Mouse (Mus musculus) heart, postnatal 36 days (tissue): ENCODE data around the gene Map2. TPM values are rescaled to one million over a fixed set of nuclear protein-coding genes. Genes with fewer than 3 reads are reported as not detected.
A peak's percentile ranks its signal among the peaks of the same experiment; 100 is the strongest.

ENCODE experiments used
- DNase-seq, 2 experiments: peaks; one replicate each; pipeline ENCODE4 v3.0.0; 2021 to 2022
- intact Hi-C: fragments of 180-260 bp; cut with DNase I; formaldehyde crosslinking; loops from one replicate; pipeline ENCODE4 v1.15.1; 2025
- total RNA-seq, 2 experiments: library from RNA; stranded (reverse); gene quantifications; 2 replicates each; pipeline ENCODE4 v1.2.3; 2021

Map2 gene
- total RNA-seq, 2 experiments from 2014 or later, result 3.0 to 3.6 TPM

DNA sequence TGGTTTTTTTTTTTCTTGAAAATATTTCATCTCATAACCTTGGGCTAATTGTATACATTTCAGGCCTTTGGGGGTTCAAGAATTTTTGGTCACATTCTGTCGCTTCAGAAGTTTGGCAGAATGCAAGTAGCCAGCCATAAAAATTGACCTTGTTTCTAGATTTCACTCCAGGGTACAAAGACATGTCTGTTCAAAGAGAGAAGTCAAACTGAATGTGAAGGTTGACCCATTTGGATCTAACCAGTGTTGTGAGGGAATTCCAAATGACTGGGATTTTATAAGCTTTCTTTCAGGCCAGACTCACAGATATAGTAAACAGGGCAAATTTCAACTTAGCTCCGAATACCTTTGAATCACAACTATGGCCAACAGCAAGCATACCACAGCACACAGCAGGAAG lies 196.3 kb downstream of the Map2 start:
- intact Hi-C loops, result no loop called here

GRCm38 (mm10) chr1:66386321-66386720 lies 211.2 kb downstream of the Map2 start:
- intact Hi-C loops, result no loop called here
- DNase-seq, result no peak

More for the DNA sequence above, 196.3 kb downstream of the Map2 start:
- no peak for DNase-seq

DNA sequence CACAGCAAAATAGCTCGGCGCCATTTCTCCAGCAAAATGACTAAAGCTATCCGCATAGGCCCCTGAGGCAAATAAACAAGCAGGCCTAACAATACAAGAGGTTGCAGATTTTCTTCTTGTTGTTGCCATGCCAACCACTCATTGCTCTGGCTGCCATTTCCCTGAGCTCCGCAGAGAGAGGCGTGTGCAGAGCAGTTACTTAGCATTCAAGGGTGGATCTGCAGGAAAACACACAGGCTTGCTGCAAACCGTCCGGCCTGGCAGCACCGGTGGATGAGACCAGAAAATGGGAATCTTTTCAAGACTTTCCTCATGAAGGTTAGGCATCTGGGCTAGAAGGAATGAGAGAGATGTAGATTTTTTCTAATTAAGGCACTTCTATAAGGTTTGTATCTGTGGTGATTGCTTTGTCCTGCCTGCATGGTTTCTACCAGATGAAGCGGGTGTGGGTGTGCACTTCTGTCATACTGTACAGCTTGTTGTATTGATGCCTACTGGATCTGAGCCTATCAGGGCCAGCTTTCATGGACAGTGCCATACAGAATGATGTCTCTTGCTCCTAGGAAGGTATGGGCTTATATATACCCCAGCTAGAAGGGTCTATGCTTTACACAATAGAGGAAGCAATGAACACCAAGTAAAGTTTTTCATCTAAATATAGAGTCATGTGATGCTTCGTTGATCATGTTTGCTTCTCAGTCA lies 211.8 kb downstream of the Map2 start:
- no peak for DNase-seq
- intact Hi-C loops, result no loop called here

GRCm38 (mm10) chr1:66388561-66388960 lies 213.5 kb downstream of the Map2 start:
- intact Hi-C loops, result no loop called here

GRCm38 (mm10) chr1:66394944-66395637 lies 220.0 kb downstream of the Map2 start:
- intact Hi-C loops, result no loop called here
- DNase-seq, result no peak

More at GRCm38 (mm10) chr1:66388561-66388960, 213.5 kb downstream of the Map2 start:
- no peak for DNase-seq

DNA sequence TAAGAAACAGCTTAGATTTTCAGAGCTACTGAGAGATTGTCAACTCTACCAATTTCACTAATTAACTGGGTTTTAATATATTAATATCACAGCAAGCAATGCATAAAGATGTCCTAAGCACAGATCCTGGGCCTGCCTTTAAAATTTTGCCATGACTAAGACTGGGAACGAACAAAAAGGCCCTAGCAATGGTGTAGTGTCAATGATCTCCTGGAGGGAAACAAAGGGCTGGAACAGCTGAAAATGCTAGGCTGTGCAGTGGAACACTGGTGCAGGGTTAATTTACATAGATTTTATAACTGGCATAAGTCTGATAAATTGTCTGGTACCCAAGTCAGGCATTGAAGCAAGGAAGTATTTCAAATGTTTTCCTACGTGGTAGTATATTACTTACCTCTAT lies 220.8 kb downstream of the Map2 start:
- DNase-seq, result no peak
- intact Hi-C loops, result no loop called here

DNA sequence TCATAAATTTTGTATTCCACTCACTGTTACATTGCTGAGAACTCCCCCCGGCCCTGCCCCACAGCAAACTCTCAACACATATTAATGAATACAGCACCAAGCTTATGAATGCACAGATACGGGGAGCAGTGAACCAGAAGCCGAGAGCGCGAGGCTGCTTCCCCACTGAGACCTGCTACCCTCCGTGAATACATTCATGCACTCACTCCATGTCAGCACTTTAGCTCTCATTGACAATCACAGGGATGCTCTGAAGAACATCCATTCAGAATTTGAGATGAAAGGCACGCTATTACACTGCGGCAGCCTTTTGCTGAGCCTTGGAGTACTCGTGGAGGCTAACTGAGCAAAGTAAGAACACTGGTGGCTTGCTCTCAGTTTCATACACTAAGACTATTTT lies 226.8 kb downstream of the Map2 start:
- DNase-seq, result no peak
- intact Hi-C loops, result no loop called here

- no peak for DNase-seq
- intact Hi-C loops, result no loop called here
These were observed 232.3 kb downstream of the Map2 start for GRCm38 (mm10) chr1:66407270-66407967.

GRCm38 (mm10) chr1:66418360-66418759 lies 243.3 kb downstream of the Map2 start:
- intact Hi-C loops, result no loop called here

GRCm38 (mm10) chr1:66426073-66426472 lies 251.0 kb downstream of the Map2 start:
- no peak for DNase-seq
- intact Hi-C loops, result no loop called here

More at GRCm38 (mm10) chr1:66418360-66418759, 243.3 kb downstream of the Map2 start:
- no peak for DNase-seq

DNA sequence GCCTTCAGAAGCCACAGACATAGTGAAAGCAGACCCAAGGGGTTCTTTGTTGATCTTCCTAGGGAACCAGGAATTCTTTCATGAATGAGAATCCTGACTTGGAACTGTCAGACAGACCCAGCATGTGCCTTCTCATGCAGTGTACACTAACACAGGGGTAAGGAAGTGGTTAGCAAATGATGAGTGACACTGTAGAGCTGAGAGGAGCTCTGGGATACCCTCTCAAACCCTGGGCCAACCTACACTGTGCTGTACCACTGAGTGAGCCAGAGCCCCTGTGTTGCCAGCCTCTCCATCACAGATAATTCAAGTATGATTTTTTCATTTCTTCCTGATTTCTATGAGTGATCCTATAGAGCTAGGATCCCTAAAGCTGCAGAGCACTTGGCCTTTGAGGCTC lies 255.9 kb downstream of the Map2 start:
- intact Hi-C loops, result no loop called here
- DNase-seq, result no peak

- no peak for DNase-seq
- intact Hi-C loops, result no loop called here
These were observed 256.4 kb downstream of the Map2 start for GRCm38 (mm10) chr1:66431472-66431871.

DNA sequence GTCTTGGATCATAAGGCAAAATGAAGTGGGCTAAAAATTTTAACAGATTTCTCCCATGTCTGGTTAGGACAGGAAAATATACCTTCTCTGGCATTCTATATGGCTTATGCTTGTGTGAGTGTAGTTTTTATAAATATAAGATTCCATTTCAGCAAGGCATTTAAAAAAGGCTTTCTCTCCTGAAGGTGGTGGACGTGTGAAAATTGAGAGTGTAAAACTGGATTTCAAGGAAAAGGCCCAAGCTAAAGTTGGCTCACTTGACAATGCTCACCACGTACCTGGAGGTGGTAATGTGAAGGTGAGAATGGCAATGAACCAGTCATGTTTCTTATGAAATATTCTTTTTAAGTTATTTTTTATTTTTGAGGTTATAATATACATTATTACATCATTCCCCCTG lies 263.0 kb downstream of the Map2 start:
- no peak for DNase-seq
- intact Hi-C loops, result no loop called here

DNA sequence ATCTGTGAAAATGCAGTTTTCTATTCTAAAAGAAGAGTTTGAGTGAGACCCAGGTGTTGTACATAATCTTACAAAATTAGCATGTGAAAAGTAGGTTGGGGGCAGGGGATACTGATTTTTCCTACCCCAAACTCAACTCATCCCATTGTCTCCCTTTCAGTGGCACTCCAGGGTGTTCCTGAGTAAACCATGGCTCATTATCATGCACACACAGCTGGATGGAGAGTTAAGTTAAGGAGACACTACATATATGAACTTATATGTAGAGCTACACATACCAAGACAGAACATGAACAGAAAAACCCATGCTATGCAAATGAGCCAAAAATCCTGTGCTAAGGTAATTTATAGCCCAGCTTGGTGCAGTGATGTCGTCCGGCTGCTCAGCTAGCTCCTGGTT lies 267.8 kb downstream of the Map2 start:
- intact Hi-C loops, result no loop called here
- no peak for DNase-seq

GRCm38 (mm10) chr1:66449471-66449870 lies 274.4 kb downstream of the Map2 start:
- no peak for DNase-seq

GRCm38 (mm10) chr1:66456580-66456979 lies 281.5 kb downstream of the Map2 start:
- no peak for DNase-seq
- intact Hi-C loops, result no loop called here

More at GRCm38 (mm10) chr1:66449471-66449870, 274.4 kb downstream of the Map2 start:
- intact Hi-C loops, result no loop called here

DNA sequence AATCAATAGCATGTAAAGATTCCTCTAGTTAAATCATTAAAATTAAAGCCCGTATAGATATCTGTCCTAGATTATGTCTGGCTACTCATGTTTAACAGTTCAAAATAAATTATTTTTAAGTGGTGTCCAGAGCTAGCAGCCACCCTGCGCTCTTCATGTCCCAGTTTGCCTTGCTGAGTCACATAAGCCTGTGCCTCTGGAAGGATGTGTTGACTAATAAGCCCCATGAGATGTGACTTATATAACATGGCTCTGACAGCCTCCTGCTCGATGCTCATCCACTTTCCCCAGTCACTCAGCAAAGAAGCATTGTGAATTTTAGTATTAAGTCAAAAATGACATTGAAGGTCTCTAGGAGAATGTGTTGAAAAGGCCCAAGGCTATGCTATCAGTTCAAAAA lies 282.7 kb downstream of the Map2 start:
- intact Hi-C loops, result no loop called here

GRCm38 (mm10) chr1:66459394-66459793 lies 284.3 kb downstream of the Map2 start:
- intact Hi-C loops, result no loop called here
- DNase-seq, result no peak

More for the DNA sequence above, 282.7 kb downstream of the Map2 start:
- no peak for DNase-seq

GRCm38 (mm10) chr1:66460850-66461249 lies 285.8 kb downstream of the Map2 start:
- DNase-seq, result no peak
- intact Hi-C loops, result no loop called here

DNA sequence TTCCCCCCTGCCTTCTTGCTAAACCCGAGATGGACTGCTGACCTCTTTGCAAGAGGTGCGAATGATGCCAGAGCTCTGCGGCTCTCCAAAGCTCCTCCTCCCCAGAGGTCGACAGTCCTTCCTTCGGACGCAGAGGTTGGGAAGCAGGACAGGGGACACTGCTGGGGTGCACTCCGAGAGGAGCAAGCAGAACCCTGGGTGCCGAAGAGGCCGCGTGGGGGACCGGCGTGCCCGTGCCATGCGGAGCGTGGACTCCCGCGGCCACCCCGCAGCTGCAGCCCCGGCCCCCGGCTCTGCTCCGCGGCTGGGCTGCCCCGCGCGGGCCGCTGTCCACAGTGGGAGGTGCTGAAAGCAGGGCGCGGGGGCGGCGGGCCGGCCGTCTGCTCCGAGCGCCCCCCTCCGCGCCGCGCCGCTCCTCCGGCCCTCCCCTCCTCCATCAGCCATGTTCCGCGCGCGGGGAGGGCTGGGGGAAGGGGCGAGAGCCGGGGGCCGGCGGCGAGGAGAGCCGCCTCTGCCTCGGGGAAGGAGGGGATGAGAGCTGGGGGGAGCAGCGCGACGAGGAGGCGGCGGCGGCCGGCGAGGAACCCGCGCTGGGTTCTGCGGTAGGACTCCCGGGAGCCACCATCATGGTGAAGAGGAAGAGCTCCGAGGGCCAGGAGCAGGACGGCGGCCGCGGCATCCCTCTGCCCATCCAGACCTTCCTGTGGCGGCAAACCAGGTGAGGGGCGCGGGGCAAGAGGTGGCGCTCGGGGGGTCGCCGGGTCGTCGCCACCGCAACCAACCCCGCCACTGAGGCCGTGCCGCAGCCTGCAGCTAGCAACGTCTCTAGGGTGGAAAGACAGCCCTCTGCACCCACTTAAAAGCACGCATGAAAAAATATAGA lies 293.0 kb downstream of the Map2 start, which contains the start of gene Unc80:
TSS of gene Unc80 (plus strand) at position 547 of the 883 bp plus-strand sequence.
- DNase-seq, result peak; percentile 34 to 43
- intact Hi-C loops, result loop anchor here (1.0 kb wide), 1 partner anchor 29 kb away; no protein-coding TSS in a partner anchor

DNA sequence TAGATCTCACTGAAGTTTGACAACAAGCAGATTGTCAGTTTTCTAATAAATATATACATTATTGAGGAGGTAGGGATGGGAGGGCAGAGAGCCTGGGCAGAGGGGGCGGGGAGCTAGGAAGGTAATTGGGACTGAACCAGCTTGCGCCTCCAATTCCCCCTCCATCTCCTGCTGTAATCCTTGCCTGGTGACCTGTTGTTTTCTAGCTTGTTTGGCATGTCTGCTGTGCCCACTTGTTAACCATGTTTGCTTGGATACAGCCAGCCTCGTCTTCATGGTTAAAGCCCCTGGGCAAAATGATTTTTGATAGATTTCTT lies 293.6 kb downstream of the Map2 start:
- DNase-seq, result no peak
- intact Hi-C loops, result no loop called here
